Mouse (Mus musculus) spleen, adult 2 months (tissue): ENCODE results near the gene Gas7. TPM values are rescaled to one million over a fixed set of nuclear protein-coding genes. Genes with fewer than 3 reads are reported as not detected.

Experiments used
- DNase-seq, 2 experiments: peaks; one replicate each; pipeline versions ENCODE4 v3.0.0 to v3.0.0-alpha.2; 2012 to 2021; ENCODE audit warnings: low spot score in 2 of 2, low read depth in 1 of 2
- H3K27ac ChIP-seq: fragments of 200-500 bp; 2 replicates; pipeline ENCODE4 v1.5.1; 2012; ENCODE audit warnings: low read length, inconsistent platforms; ENCODE audit not compliant: insufficient read depth
- H3K27me3 ChIP-seq: fragments of 200-500 bp; 2 replicates; pipeline ENCODE4 v1.6.1; 2012; ENCODE audit warnings: mild to moderate bottlenecking, moderate library complexity, low read length, inconsistent platforms; ENCODE audit not compliant: control insufficient read depth, insufficient read depth
- H3K36me3 ChIP-seq: fragments of 200-500 bp; 2 replicates; pipeline ENCODE4 v1.6.1; 2012; ENCODE audit warnings: mild to moderate bottlenecking, low read length, inconsistent platforms; ENCODE audit not compliant: control insufficient read depth, insufficient read depth
- H3K4me1 ChIP-seq: fragments of 200-500 bp; 2 replicates; pipeline ENCODE4 v1.6.1; 2011; ENCODE audit warnings: inconsistent platforms; ENCODE audit not compliant: control insufficient read depth, insufficient read depth, insufficient read length
- H3K4me3 ChIP-seq: fragments of 200-500 bp; 2 replicates; pipeline ENCODE4 v1.5.1; 2011; ENCODE audit warnings: mild to moderate bottlenecking, inconsistent platforms; ENCODE audit not compliant: insufficient read depth, insufficient read length; ENCODE audit errors: extremely low read depth
- CTCF ChIP-seq: fragments of 200-500 bp; IDR thresholded peaks from 2 replicates; pipeline ENCODE4 v1.5.1; 2011; ENCODE audit warnings: mild to moderate bottlenecking, inconsistent platforms; ENCODE audit not compliant: insufficient read depth, insufficient read length, insufficient replicate concordance; ENCODE audit errors: extremely low read depth
- POLR2A ChIP-seq: fragments of 200-500 bp; IDR thresholded peaks from 2 replicates; pipeline ENCODE4 v1.6.1; 2011; ENCODE audit warnings: low read depth, low read length, inconsistent platforms
- WGBS: fragments of 180-500 bp; shearing (Covaris S2); methylation state at CpG from one replicate; pipeline ENCODE4 v1.1.7; 2018; 5-methylcytosine and 5-hydroxymethylcytosine counted together
- polyA plus RNA-seq: library from polyadenylated mRNA; depleted of rRNA; stranded (reverse); fragments of >200 nt; gene quantifications from 2 replicates; pipeline ENCODE4 v1.2.3, GENCODE M21; 2012

Gene Gas7
- polyA plus RNA-seq, 1 experiment = 4.3 TPM

GRCm38 (mm10) chr11:67679930-67680329 is 224.7 kb downstream of the Gas7 start:
- Histone ChIP-seq H3K4me3 (no peak overlapping the region), H3K36me3 (no peaks in the 10 kb centered on the region), H3K4me1 (no peaks in the 10 kb centered on the region), H3K27ac (no peak overlapping the region), H3K27me3 (no peaks in the 10 kb centered on the region)
- WGBS = 87% methylated on average over 2 of the region's 2 CpGs
- no peak for TF ChIP-seq CTCF
- TF ChIP-seq POLR2A = no peak
- no peak for DNase-seq

DNA sequence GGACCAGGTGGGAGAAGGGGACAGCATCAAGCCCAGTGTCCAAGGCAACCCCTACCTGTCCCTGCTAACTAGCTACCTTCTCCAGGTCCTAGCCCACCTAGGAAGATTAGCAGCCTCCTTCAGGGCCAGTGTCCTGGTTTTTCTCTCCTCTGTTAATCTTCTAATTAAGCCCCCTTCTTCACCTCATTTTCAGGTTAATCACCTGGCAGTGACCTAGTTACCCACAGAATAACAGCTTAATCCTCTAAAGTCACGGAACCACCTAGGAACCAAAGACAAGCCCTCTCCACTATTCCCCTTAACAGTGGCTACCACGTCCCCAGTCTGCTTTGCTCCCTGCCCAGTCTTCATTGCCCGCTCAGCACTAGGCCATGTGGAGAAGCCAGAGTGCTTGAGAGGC is 226.6 kb downstream of the Gas7 start:
- no peak for DNase-seq
- Histone ChIP-seq H3K4me3 (no peak overlapping the region), H3K36me3 (no peaks in the 10 kb centered on the region), H3K4me1 (no peaks in the 10 kb centered on the region), H3K27me3 (no peaks in the 10 kb centered on the region), H3K27ac (no peak overlapping the region)
- no peak for TF ChIP-seq POLR2A
- no peak for TF ChIP-seq CTCF
- 89% methylated on average over 3 of the region's 3 CpGs for WGBS

GRCm38 (mm10) chr11:67686109-67686508 is 230.9 kb downstream of the Gas7 start:
- Histone ChIP-seq H3K4me3 (no peak overlapping the region), H3K4me1 (no peaks in the 10 kb centered on the region), H3K27me3 (no peaks in the 10 kb centered on the region), H3K36me3 (no peaks in the 10 kb centered on the region), H3K27ac (no peak overlapping the region)
- no peak for TF ChIP-seq POLR2A
- no peak for DNase-seq
- 70% methylated on average over 2 of the region's 2 CpGs for WGBS

- no peak for DNase-seq
- no peak within 1 kb of the TSS for H3K4me3 ChIP-seq
- no peaks in the 10 kb centered on the region for H3K4me1 ChIP-seq
- 76% methylated on average over 7 of the region's 7 CpGs for WGBS
- H3K27me3 ChIP-seq = no peaks in the 10 kb centered on the region
- TF ChIP-seq CTCF = no peak
- TF ChIP-seq POLR2A = no peak
- no peaks in the 10 kb centered on the region for H3K36me3 ChIP-seq
- H3K27ac ChIP-seq = no peak within 1 kb of the TSS
Measured at GRCm38 (mm10) chr11:67694703-67695376, 239.6 kb downstream of the Gas7 start, which contains the start of gene Rcvrn. Rcvrn (plus strand) TSS chr11:67695326.

- TF ChIP-seq POLR2A (no peak), CTCF (no peak)
- Histone ChIP-seq H3K36me3 (no peaks in the 10 kb centered on the region), H3K4me1 (no peaks in the 10 kb centered on the region), H3K27ac (no peak overlapping the region), H3K27me3 (no peaks in the 10 kb centered on the region), H3K4me3 (no peak overlapping the region)
- DNase-seq = no peak
- 87% methylated on average over 4 of the region's 4 CpGs for WGBS
Measured at GRCm38 (mm10) chr11:67712976-67713375, 257.7 kb downstream of the Gas7 start.

- WGBS = 64% methylated on average over 4 of the region's 4 CpGs
Measured at GRCm38 (mm10) chr11:67715382-67715781, 260.1 kb downstream of the Gas7 start.

GRCm38 (mm10) chr11:67721485-67721884 is 266.2 kb downstream of the Gas7 start:
- no peak for TF ChIP-seq CTCF
- H3K27me3 ChIP-seq = no peaks in the 10 kb centered on the region
- H3K27ac ChIP-seq = no peak overlapping the region
- DNase-seq = no peak
- no peak overlapping the region for H3K4me3 ChIP-seq
- no peaks in the 10 kb centered on the region for H3K4me1 ChIP-seq
- 77% methylated on average over 5 of the region's 5 CpGs for WGBS
- H3K36me3 ChIP-seq = no peaks in the 10 kb centered on the region

More at GRCm38 (mm10) chr11:67715382-67715781, 260.1 kb downstream of the Gas7 start:
- DNase-seq = no peak
- Histone ChIP-seq H3K4me1 (no peaks in the 10 kb centered on the region), H3K27ac (no peak overlapping the region), H3K36me3 (no peaks in the 10 kb centered on the region), H3K4me3 (no peak overlapping the region), H3K27me3 (no peaks in the 10 kb centered on the region)
- TF ChIP-seq CTCF (no peak), POLR2A (no peak)
